Mouse (Mus musculus) v-Abl transformed pro-B cells (cell line): ENCODE data around the gene Gm614.

ENCODE experiments used
- in situ Hi-C, 2 experiments: fragments of 400-800 bp; cut with MboI; formaldehyde crosslinking; loops; one replicate each; pipeline ENCODE4 v1.15.1; 2025; ENCODE audit not compliant: unreplicated experiment in 2 of 2

The Gm614 gene

DNA sequence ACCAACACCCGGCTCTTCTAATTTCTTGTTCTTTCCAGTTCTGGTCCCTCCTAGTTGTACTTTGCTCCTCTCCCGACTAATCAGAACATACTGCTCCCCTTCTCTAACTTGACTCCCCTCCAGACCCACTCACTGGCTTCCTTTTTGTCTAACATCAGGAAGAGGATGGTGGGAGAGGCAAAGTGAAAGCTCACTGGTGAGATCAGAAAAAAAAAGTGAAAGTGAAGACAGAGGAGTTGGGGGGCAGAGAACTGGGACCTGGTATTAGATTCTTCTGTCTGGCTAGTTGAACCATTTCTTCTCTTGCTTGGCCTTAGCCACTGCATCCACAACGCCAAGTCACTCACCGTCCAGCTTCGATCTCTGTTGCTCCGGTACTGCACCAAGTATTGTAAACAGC lies 2.8 kb upstream of the Gm614 start:
- in situ Hi-C loops = loop anchor here in 1 of 2 experiments (5.0 to 25.0 kb wide), 2 partner anchors 66 to 371 kb away; partner anchors contain the start of gene Ogt

GRCm38 (mm10) chrX:101260441-101261325 lies 3.1 kb downstream of the Gm614 start:
- in situ Hi-C loops = loop anchor here in 1 of 2 experiments (25.0 kb wide), 1 partner anchor 377 kb away; the partner anchor contains the start of gene Ogt

DNA sequence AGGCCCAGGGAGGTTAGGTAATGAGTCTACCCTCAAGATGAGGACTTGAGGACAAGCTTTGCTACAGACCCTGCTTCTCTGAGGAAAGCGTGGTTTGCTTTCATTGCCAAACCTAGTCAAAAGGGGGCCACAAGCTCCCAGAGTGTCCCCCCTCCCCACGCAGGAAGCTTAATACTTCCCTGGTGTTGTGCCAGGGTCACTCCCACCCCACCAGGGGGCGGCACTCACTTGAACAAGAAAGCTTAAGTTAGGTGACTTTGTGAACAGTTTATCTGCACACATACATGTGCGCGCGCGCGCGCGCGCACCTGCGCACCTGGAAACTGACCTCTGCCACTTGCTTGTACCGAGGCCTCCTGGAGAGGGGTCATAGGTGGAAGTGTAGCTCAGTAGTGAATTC lies 7.2 kb downstream of the Gm614 start:
- in situ Hi-C loops = loop anchor here in 1 of 2 experiments (25.0 kb wide), 1 partner anchor 381 kb away; the partner anchor contains the start of gene Ogt

DNA sequence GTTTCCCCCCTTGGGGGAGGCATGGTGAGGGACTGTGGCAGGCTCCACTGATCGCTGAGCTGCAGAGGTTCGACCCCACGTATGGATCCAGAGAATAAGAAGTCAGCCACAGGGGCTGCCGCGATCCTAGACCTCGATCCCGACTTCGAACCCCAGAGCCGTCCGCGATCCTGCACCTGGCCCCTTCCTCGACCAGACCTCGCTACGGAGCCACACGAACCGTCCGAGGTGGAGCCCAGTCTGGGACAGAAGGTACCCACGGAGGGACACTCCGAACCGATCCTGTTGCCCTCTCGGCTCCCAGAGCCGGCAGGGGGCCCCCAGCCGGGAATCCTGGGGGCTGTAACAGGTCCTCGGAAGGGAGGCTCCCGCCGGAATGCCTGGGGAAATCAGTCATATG lies 9.1 kb downstream of the Gm614 start:
- in situ Hi-C loops = loop anchor here in 1 of 2 experiments (25.0 kb wide), 1 partner anchor 383 kb away; the partner anchor contains the start of gene Ogt

DNA sequence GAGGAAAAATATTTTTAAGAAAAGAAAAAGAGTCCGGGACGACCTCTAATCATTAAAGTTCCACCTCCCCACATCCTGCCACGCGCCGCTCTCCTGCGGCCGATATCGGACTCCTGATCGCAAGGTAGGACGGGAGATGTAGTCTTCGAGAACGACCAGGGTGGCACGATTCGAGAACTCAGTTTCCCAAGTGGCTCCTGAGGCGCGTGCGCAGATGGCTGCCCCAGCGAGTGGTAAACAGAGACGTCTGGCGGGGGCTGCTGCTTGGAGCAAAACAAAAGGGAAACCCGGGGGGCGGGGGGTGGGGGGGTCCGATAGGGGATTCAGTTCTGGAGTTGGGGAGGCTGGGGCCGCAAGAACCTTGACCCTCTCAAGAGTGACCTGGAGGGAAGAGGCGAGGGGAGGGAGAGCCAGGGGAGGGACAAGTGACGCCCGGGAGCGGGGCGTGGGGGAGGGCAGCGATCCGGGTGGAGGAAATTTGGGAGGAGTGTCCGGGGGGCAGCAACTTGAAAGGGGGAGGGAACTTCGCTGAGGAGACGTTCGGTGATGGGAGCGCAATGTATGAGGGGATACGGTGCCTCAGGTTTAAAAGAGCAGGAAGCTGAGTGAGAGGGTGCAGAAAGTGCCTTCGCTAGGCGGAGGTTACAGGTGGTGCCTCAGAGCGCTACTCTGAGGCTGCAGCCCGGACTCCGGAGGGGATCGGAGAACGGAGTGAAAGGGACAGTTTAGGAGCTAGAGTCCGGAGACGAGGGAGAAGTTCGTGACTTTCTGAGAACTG lies 9.7 kb downstream of the Gm614 start, which contains the start of gene Foxo4:
Foxo4 (plus strand) TSS at position 577 of the 778 bp plus-strand sequence.
- in situ Hi-C loops = loop anchor here in 1 of 2 experiments (25.0 kb wide), 1 partner anchor 383 kb away; the partner anchor contains the start of gene Ogt

- in situ Hi-C loops = no loop called here
Observed at GRCm38 (mm10) chrX:101245011-101245410, 18.8 kb downstream of the Gm614 start.

- in situ Hi-C loops = no loop called here
Observed at GRCm38 (mm10) chrX:101222796-101223162, 41.0 kb downstream of the Gm614 start.

GRCm38 (mm10) chrX:101221834-101222795 lies 41.7 kb downstream of the Gm614 start, which contains the start of gene Snx12:
Gene Snx12, minus strand, starts transcription at chrX:101222563.
- in situ Hi-C loops = no loop called here
